Mouse (Mus musculus) hindbrain, postnatal 0 days (tissue): ENCODE measurements at regions not wholly inside any gene's neighbourhood (a gene's known extent, or its start where the extent isn't known, plus 50 kb on each side); places are given as distances from the start of the nearest gene placed in this dataset.

Experiments used
- ATAC-seq: fragments of 200-750 bp; cut with Nextera tagmentation; 2 replicates; pipeline ENCODE4 v1.8.0; 2017; ENCODE audit warnings: mild to moderate bottlenecking, moderate TSS enrichment, moderate library complexity
- DNase-seq: peaks from one replicate; pipeline ENCODE4 v3.0.0-alpha.2; 2015; ENCODE audit warnings: low spot score
- H3K27ac ChIP-seq: fragments of 300-500 bp; sonication (generic); 2 replicates; pipeline ENCODE4 v1.5.1; 2014; ENCODE audit warnings: mild to moderate bottlenecking
- H3K27me3 ChIP-seq: fragments of 300-500 bp; sonication (generic); 2 replicates; pipeline ENCODE4 v1.6.1; 2014; ENCODE audit warnings: low read length, mixed read lengths; ENCODE audit not compliant: insufficient read depth
- H3K36me3 ChIP-seq: fragments of 300-500 bp; sonication (generic); 2 replicates; pipeline ENCODE4 v1.6.1; 2014; ENCODE audit warnings: low read length, mixed read lengths; ENCODE audit not compliant: insufficient read depth
- H3K4me1 ChIP-seq: fragments of 300-500 bp; sonication (generic); 2 replicates; pipeline ENCODE4 v1.6.1; 2014; ENCODE audit warnings: antibody characterized with exemption, low read length, mixed read lengths; ENCODE audit not compliant: insufficient read depth
- H3K4me2 ChIP-seq: fragments of 300-500 bp; sonication (generic); 2 replicates; pipeline ENCODE4 v1.6.1; 2014; ENCODE audit warnings: low read depth, mild to moderate bottlenecking, low read length, moderate library complexity, mixed read lengths
- H3K4me3 ChIP-seq: fragments of 300-500 bp; sonication (generic); 2 replicates; pipeline ENCODE4 v1.5.1; 2014; ENCODE audit warnings: low read length
- H3K9ac ChIP-seq: fragments of 300-500 bp; sonication (generic); replicated peaks from 2 replicates; pipeline ENCODE4 v1.6.1; 2014; ENCODE audit warnings: mild to moderate bottlenecking, low read length, moderate library complexity, mixed read lengths
- H3K9me3 ChIP-seq: fragments of 300-500 bp; sonication (generic); 2 replicates; pipeline ENCODE4 v1.6.1; 2016; ENCODE audit warnings: low read length, mixed read lengths
- CTCF ChIP-seq: IDR thresholded peaks from 2 replicates; pipeline ENCODE4 v1.5.1; 2016; ENCODE audit warnings: antibody characterized with exemption, control low read depth, low read depth
- WGBS: fragments of 180-500 bp; shearing (Covaris S2); extraction: QIAGEN DNeasy Blood & Tissue Kit; methylation state at CpG from one replicate; pipeline ENCODE4 v1.1.7; 2014; 5-methylcytosine and 5-hydroxymethylcytosine counted together

GRCm38 (mm10) chr14:84750195-84750867 lies 307.0 kb downstream of the Pcdh17 start:
- Histone ChIP-seq H3K9me3 (no peaks in the 10 kb centered on the region), H3K4me3 (no peak overlapping the region), H3K9ac (no peak overlapping the region), H3K4me2 (no peak overlapping the region), H3K27ac (no peak overlapping the region), H3K36me3 (no peaks in the 10 kb centered on the region), H3K4me1 (no peaks in the 10 kb centered on the region), H3K27me3 (no peaks in the 10 kb centered on the region)
- ATAC-seq (peak; percentile 45; the same call in 1 of the 2 replicates), DNase-seq (peak; percentile 50)
- TF ChIP-seq CTCF: no peak
- 97% methylated on average over 5 of the region's 9 CpGs for WGBS

- H3K9me3 ChIP-seq: no peaks in the 10 kb centered on the region
- H3K4me3 ChIP-seq: no peak overlapping the region
- no peak overlapping the region for H3K4me2 ChIP-seq
- no peaks in the 10 kb centered on the region for H3K27me3 ChIP-seq
- 96% methylated on average over 11 of the region's 11 CpGs for WGBS
- TF ChIP-seq CTCF: no peak
- no peaks in the 10 kb centered on the region for H3K36me3 ChIP-seq
- H3K4me1 ChIP-seq: no peaks in the 10 kb centered on the region
- no peak overlapping the region for H3K9ac ChIP-seq
- DNase-seq (no peak), ATAC-seq (no peak)
- H3K27ac ChIP-seq: no peak overlapping the region
Observed at GRCm38 (mm10) chr14:84757592-84757991, 314.2 kb downstream of the Pcdh17 start.

GRCm38 (mm10) chr14:84793157-84793556 lies 349.8 kb downstream of the Pcdh17 start:
- Histone ChIP-seq H3K4me1 (no peaks in the 10 kb centered on the region), H3K27me3 (no peaks in the 10 kb centered on the region), H3K27ac (no peak overlapping the region), H3K4me2 (no peak overlapping the region), H3K9me3 (no peaks in the 10 kb centered on the region), H3K4me3 (no peak overlapping the region), H3K9ac (no peak overlapping the region), H3K36me3 (no peaks in the 10 kb centered on the region)
- WGBS: 86% methylated on average over 7 of the region's 7 CpGs
- ATAC-seq (no peak), DNase-seq (no peak)
- TF ChIP-seq CTCF: no peak

DNA sequence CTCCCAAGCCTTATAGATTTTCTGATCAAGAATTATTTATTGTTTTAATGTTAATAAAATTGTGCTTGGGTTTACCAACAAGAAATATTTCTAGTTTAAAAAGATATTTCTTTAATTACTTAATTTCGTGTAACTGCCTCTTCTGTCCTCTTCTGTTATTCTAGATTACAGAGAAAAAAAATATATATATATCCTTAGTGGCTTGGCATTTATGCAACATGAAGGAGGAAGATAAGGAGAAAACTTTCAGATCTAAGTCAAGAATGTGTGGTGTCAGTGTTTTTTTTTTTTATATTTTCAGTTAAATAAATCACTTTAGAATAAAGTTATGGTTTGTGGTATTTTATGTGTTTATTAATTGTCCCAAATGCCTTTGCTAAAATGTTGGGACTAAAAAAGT lies 357.6 kb downstream of the Pcdh17 start:
- DNase-seq: no peak
- no peak overlapping the region for H3K27ac ChIP-seq
- WGBS: 73% methylated on average over 1 of the region's 1 CpGs
- H3K4me3 ChIP-seq: no peak overlapping the region
- H3K4me1 ChIP-seq: no peaks in the 10 kb centered on the region
- TF ChIP-seq CTCF: no peak
- ATAC-seq: no peak
- no peaks in the 10 kb centered on the region for H3K27me3 ChIP-seq
- no peaks in the 10 kb centered on the region for H3K9me3 ChIP-seq
- no peak overlapping the region for H3K4me2 ChIP-seq
- no peak overlapping the region for H3K9ac ChIP-seq
- H3K36me3 ChIP-seq: no peaks in the 10 kb centered on the region

GRCm38 (mm10) chr14:84802640-84803039 lies 359.3 kb downstream of the Pcdh17 start:
- no peak overlapping the region for H3K9ac ChIP-seq
- ATAC-seq: no peak
- no peaks in the 10 kb centered on the region for H3K9me3 ChIP-seq
- H3K36me3 ChIP-seq: no peaks in the 10 kb centered on the region
- no peak overlapping the region for H3K4me3 ChIP-seq
- no peak for DNase-seq
- TF ChIP-seq CTCF: no peak
- no peak overlapping the region for H3K4me2 ChIP-seq
- no peaks in the 10 kb centered on the region for H3K27me3 ChIP-seq
- no peaks in the 10 kb centered on the region for H3K4me1 ChIP-seq
- H3K27ac ChIP-seq: no peak overlapping the region
